Mouse (Mus musculus) liver, embryonic 16.5 days (tissue): Measurements from ENCODE around the gene Agrp. TPM values are rescaled to one million over a fixed set of nuclear protein-coding genes. Genes with fewer than 3 reads are reported as not detected.
A peak's percentile ranks its signal among the peaks of the same experiment; 100 is the strongest.

Source experiments
- ATAC-seq: fragments of 200-750 bp; cut with Nextera tagmentation; 2 replicates; pipeline ENCODE4 v1.8.0; 2017; ENCODE audit warnings: low read depth, mild to moderate bottlenecking, moderate number of reproducible peaks, moderate library complexity
- H3K27ac ChIP-seq: fragments of 300-500 bp; sonication (generic); 2 replicates; pipeline ENCODE4 v1.5.1; 2014; ENCODE audit warnings: mild to moderate bottlenecking, low read length
- H3K27me3 ChIP-seq: fragments of 300-500 bp; sonication (generic); 2 replicates; pipeline ENCODE4 v1.6.1; 2014; ENCODE audit warnings: low read depth, low read length, mixed read lengths; ENCODE audit not compliant: control insufficient read depth, insufficient read depth
- H3K36me3 ChIP-seq: fragments of 300-500 bp; sonication (generic); 2 replicates; pipeline ENCODE4 v1.6.1; 2014; ENCODE audit warnings: mild to moderate bottlenecking; ENCODE audit not compliant: control insufficient read depth, insufficient read depth
- H3K4me1 ChIP-seq: fragments of 300-500 bp; sonication (generic); 2 replicates; pipeline ENCODE4 v1.6.1; 2014; ENCODE audit warnings: low read depth, low read length, mixed read lengths; ENCODE audit not compliant: control insufficient read depth
- H3K4me2 ChIP-seq: fragments of 300-500 bp; sonication (generic); 2 replicates; pipeline ENCODE4 v1.6.1; 2014; ENCODE audit warnings: low read depth, low read length, mixed read lengths
- H3K4me3 ChIP-seq: fragments of 300-500 bp; sonication (generic); 2 replicates; pipeline ENCODE4 v1.5.1; 2014; ENCODE audit warnings: low read depth, mild to moderate bottlenecking, low read length
- H3K9ac ChIP-seq: fragments of 300-500 bp; sonication (generic); 2 replicates; pipeline ENCODE4 v1.6.1; 2014; ENCODE audit warnings: low read depth, low read length
- H3K9me3 ChIP-seq: fragments of 300-500 bp; sonication (generic); replicated peaks from 2 replicates; pipeline ENCODE4 v1.6.1; 2016; ENCODE audit warnings: low read length; ENCODE audit not compliant: control insufficient read depth
- whole genome bisulfite sequencing: fragments of 180-500 bp; shearing (Covaris S2); extraction: QIAGEN DNeasy Blood & Tissue Kit; methylation state at CpG from one replicate; pipeline ENCODE4 v1.1.7; 2014; ENCODE audit not compliant: insufficient replicate concordance; 5-methylcytosine and 5-hydroxymethylcytosine counted together
- polyA plus RNA-seq: library from polyadenylated mRNA; unstranded; fragments of >200 nt; fragmentation: Nextera tagmentation; extraction: Ambion mirVana; gene quantifications from 2 replicates; pipeline ENCODE4 v1.2.1, GENCODE M21; 2015

Agrp gene
- polyA plus RNA-seq, 1 experiment from 2014 or later: not detected

DNA sequence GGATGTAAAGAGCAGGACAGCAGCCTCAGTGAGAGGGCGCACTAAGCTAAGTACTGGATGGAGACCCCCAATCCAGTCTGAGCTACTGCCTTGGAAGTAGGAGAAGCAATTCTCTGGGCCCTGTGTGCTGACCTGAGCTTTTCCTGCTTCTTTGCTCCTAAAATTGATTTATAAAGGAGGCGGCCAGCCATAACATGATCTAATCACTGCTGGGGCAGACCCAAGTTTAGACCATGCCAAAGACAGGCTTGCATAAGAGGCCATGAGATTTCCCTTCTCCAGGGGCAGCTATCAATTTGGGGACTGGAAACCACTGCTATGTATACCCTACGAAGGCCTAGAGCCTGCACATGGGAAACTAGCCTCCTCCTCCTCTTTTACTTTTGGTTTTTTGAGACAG is 107.9 kb downstream of the Agrp start:
- Histone ChIP-seq H3K9ac (no peak overlapping the region), H3K36me3 (no peaks in the 10 kb centered on the region; the same call in 1 of the 2 replicates), H3K4me2 (no peak overlapping the region), H3K4me1 (peaks cover 22% of the 10 kb centered on the region), H3K27me3 (no peaks in the 10 kb centered on the region), H3K4me3 (no peak overlapping the region), H3K27ac (no peak overlapping the region), H3K9me3 (no peaks in the 10 kb centered on the region)
- WGBS: 72% methylated on average over 3 of the region's 3 CpGs
- ATAC-seq: no peak

DNA sequence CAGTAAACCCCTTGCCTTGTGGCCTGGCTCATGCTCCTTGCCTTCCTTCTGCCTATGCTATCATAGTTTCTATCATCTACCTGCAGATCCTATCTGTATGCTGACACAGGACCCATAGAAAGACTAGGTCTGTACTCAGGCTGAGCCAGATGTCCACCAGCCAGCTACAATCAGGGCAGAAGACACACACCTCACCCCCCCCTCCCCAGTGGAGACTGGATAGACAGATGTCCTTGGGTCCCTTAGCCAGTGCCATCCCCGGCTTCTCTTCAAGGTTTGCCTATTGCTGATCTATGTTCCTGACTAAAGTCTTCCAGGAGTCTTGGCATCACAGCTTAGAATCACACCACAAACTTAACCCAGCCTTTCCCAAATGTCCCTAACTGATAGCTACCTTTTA is 109.0 kb downstream of the Agrp start:
- Histone ChIP-seq H3K27ac (no peak overlapping the region), H3K36me3 (no peaks in the 10 kb centered on the region; the same call in 1 of the 2 replicates), H3K4me3 (no peak overlapping the region), H3K4me2 (no peak overlapping the region), H3K9ac (no peak overlapping the region), H3K27me3 (no peaks in the 10 kb centered on the region), H3K9me3 (no peaks in the 10 kb centered on the region), H3K4me1 (peaks cover 16% of the 10 kb centered on the region)
- 89% methylated on average over 1 of the region's 1 CpGs for WGBS
- no peak for ATAC-seq

DNA sequence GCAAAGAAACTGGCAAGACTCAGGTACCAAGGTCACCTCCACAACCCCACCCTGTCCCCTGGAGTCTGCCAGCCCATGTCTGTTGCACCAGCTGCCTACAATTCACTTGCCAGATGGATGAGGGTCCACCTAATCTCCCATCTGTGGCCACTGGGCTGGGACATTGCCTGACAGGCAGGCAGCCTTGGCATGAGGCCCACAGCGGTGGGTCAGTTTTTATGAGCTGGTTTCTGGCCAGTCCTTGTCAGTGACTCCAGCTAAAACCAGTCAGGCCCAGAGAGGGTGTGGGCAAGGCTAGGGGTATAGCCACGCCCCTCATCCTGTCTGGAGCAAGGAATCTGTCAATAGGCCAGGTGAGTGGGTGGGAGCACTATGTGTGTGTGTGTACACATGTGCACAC is 110.1 kb downstream of the Agrp start:
- 0 out of 2 replicates have a peak, but pooled peaks have one; percentile 8 for ATAC-seq
- WGBS: 63% methylated on average over 2 of the region's 2 CpGs
- H3K36me3 ChIP-seq: no peaks in the 10 kb centered on the region; the same call in 1 of the 2 replicates

DNA sequence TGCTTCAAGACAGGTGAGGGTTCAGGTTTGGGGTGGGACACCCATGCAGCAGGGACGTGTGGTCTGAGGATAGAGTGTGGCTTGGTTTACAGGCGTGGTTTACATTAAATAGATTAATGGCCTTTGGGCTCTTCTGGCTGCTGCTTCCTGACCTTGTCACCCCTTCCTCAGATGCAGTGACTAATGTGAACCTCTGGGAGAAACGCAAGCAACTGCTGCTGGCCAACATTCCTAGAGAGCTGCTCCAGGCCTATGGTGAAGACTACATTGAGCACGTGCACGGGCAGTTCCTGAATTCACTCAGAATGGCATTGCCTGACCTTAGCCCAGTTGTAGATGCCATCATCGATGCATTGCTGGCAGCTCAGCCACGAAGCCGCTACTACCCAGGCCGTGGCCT is 114.3 kb downstream of the Agrp start:
- H3K4me3 ChIP-seq: no peak overlapping the region
- 61% methylated on average over 9 of the region's 9 CpGs for WGBS
- no peaks in the 10 kb centered on the region for H3K9me3 ChIP-seq
- no peak overlapping the region for H3K9ac ChIP-seq
- no peaks in the 10 kb centered on the region; the same call in 1 of the 2 replicates for H3K36me3 ChIP-seq
- H3K27me3 ChIP-seq: peaks cover 25% of the 10 kb centered on the region
- no peak overlapping the region for H3K4me2 ChIP-seq
- H3K4me1 ChIP-seq: peaks cover 29% of the 10 kb centered on the region
- no peak overlapping the region for H3K27ac ChIP-seq
- no peak for ATAC-seq

More for the DNA sequence above, 110.1 kb downstream of the Agrp start:
- H3K4me1 ChIP-seq: peaks cover 11% of the 10 kb centered on the region
- no peak overlapping the region for H3K27ac ChIP-seq
- no peak overlapping the region for H3K4me3 ChIP-seq
- H3K9ac ChIP-seq: no peak overlapping the region
- no peaks in the 10 kb centered on the region for H3K27me3 ChIP-seq
- no peak overlapping the region for H3K4me2 ChIP-seq
- no peaks in the 10 kb centered on the region for H3K9me3 ChIP-seq

DNA sequence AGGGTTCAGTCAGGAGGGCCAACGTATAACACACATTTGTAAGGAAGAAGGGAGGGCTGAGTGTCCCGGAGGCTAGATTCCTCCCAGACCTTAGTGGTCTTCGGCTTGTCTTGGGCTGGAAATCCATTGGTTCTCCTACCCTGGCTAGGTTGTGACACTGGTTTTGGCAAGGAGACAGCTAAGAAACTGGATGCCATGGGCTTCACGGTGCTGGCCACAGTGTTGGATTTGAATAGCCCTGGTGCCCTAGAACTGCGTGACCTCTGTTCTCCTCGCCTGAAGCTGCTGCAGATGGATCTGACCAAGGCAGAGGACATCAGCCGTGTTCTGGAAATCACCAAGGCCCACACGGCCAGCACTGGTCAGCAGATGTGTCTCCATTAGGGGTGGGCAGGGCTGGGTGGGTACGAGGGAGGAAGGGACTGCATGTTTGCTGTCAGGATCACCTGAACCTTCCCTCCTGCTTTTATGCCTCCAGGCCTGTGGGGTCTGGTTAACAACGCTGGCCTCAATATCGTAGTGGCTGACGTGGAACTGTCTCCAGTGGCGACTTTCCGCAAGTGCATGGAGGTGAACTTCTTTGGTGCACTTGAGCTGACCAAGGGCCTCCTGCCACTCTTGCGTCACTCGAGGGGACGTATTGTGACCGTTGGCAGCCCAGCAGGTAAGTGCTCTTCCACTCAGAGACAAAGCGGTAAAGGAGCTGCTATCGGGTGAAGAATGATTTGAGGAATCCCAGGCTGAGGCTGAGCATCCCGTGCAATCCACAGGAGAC is 115.0 kb downstream of the Agrp start:
- H3K36me3 ChIP-seq: no peaks in the 10 kb centered on the region; the same call in 1 of the 2 replicates
- H3K9ac ChIP-seq: no peak overlapping the region
- H3K4me2 ChIP-seq: no peak overlapping the region
- H3K4me3 ChIP-seq: no peak overlapping the region
- H3K9me3 ChIP-seq: no peaks in the 10 kb centered on the region
- WGBS: 81% methylated on average over 21 of the region's 21 CpGs
- ATAC-seq: no peak
- H3K27ac ChIP-seq: no peak overlapping the region
- H3K4me1 ChIP-seq: peaks cover 29% of the 10 kb centered on the region
- peaks cover 32% of the 10 kb centered on the region for H3K27me3 ChIP-seq

DNA sequence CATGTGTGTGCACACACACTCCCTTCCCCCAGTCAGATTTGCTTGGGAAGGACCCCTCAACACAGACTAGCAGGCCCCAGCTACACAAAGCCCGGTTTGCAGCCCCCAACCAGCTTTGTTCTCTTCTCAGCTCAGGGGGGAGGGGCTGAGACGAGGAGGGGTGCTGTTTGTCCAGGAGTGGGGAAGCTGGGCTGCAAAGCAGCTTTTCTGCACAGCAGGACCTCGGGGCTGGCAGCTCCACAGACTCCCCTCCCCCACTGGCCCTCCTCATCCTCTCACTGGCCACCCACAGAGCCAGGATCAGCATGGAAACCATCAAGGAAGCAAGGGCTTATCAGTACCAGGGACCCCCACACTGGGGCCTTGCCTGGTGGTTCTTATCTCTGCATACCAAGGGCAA is 116.1 kb downstream of the Agrp start:
- ATAC-seq: no peak
- Histone ChIP-seq H3K27me3 (peaks cover 43% of the 10 kb centered on the region), H3K27ac (no peak overlapping the region), H3K9ac (no peak overlapping the region), H3K4me2 (no peak overlapping the region), H3K4me1 (peaks cover 32% of the 10 kb centered on the region), H3K9me3 (no peaks in the 10 kb centered on the region), H3K36me3 (no peaks in the 10 kb centered on the region; the same call in 1 of the 2 replicates), H3K4me3 (no peak overlapping the region)
- WGBS: 10% methylated on average over 3 of the region's 3 CpGs

DNA sequence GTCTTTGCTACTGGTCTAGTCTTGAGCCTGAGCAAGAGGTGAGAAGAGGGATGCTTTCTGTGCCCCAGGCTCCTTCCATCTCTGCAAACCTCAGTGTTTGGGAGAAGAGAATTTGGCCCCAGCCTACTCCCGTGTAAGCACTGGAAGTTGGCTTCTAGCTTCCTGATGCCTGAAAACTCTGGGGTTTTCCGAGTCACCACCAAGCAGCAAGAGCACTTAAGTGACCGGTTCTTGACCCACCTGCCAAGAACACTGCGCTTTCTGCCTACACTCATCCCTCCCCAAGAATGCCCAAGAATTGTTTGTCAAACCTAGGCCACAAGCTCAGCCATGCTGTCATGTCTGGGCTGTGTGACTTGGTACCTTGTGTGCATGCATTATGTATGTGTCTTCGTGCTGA is 116.7 kb downstream of the Agrp start:
- Histone ChIP-seq H3K4me2 (no peak overlapping the region), H3K9ac (no peak overlapping the region), H3K4me3 (no peak overlapping the region), H3K9me3 (no peaks in the 10 kb centered on the region), H3K27ac (no peak overlapping the region), H3K36me3 (no peaks in the 10 kb centered on the region; the same call in 1 of the 2 replicates), H3K27me3 (peaks cover 44% of the 10 kb centered on the region), H3K4me1 (peaks cover 33% of the 10 kb centered on the region)
- no peak for ATAC-seq
- WGBS: 59% methylated on average over 5 of the region's 5 CpGs

DNA sequence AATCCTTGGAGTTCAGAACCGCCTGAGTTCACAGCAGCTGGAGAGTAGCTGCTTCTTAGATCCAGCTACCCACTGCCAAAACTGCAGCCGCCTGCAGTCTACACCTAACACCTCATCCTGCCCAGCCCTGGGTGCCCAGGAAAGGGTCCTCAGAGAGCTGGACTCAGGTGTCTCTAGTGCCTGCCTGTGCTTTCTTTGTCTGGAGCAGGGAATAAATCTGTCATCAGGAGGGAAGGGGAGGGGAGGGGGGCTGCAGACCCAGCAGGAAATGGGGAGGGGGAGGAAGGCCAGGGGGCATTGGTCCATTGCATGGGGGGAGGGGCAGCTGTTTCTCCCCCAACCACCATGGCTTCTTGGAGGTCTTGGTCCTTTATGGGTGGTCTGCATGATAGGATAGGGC is 117.6 kb downstream of the Agrp start:
- no peak overlapping the region for H3K27ac ChIP-seq
- H3K9me3 ChIP-seq: no peaks in the 10 kb centered on the region
- ATAC-seq: no peak
- 11% methylated on average over 2 of the region's 2 CpGs for WGBS
- H3K4me3 ChIP-seq: no peak overlapping the region
- no peak overlapping the region for H3K9ac ChIP-seq
- peak overlapping the region; percentile 85; the same call in 1 of the 2 replicates for H3K4me2 ChIP-seq
- peaks cover 33% of the 10 kb centered on the region for H3K4me1 ChIP-seq
- no peaks in the 10 kb centered on the region for H3K36me3 ChIP-seq
- H3K27me3 ChIP-seq: peaks cover 48% of the 10 kb centered on the region
